Comparison of ENCODE assay signal across 14 mouse cellular contexts in the genomic region with DNA sequence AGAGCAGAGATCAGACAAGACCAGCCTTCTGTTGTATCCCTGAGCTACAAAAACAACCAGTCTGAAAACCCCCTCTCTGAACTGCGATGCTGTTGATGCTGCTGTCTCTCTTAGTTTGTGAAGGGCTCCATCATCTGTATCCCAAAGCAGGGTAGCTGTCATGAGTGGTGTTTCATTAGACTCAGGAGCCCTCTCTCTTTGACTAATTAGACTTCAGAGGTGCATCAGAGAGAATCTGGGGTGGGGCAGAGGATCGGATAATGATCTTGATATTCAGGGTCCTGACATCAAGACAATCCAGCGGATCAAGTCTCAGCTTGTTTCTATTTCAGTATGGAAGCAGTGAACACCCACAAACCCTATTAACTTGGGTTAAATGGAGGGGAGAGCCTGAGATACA.
A peak's percentile ranks its signal among the peaks of the same experiment; 100 is the strongest.
DNase-seq lines count a peak whose midpoint lies in the region; ATAC-seq lines count a peak whose summit lies in the region.
"Had no signal": no experiment of that assay in that cellular context is flagged by ENCODE, and none has a peak within 500 bp of the region (broad histone marks: within the 10 kb centered on the region; RNA-seq: fewer than 3 reads in every experiment).

No protein-coding gene starts in this region.

- intact Hi-C loops in gastrocnemius, postnatal 14 days (cut with DNase I; ENCODE audit: low total_unique reads): no loop called here
- intact Hi-C loops in left cerebral cortex, postnatal 25 days (cut with DNase I): loop anchor here (5.0 kb wide), 2 partner anchors 69 to 134 kb away; partner anchors contain the start of gene Slc24a4

- no peaks in the 10 kb centered on the region for H3K36me3 ChIP-seq in forebrain, embryonic 16.5 days (ENCODE audit: control insufficient read depth, insufficient read depth)
- no peaks in the 10 kb centered on the region for H3K36me3 ChIP-seq in hindbrain, embryonic 15.5 days
- H3K36me3 ChIP-seq in midbrain, embryonic 15.5 days (replicated peaks): no peaks in the 10 kb centered on the region
- no peaks in the 10 kb centered on the region for H3K36me3 ChIP-seq in liver, embryonic 11.5 days (ENCODE audit: control insufficient read depth, insufficient read depth, low read length)
- H3K36me3 ChIP-seq: embryonic facial prominence, embryonic 13.5 days; neural tube, embryonic 12.5 days had no signal

- ATAC-seq in forebrain, embryonic 16.5 days: peak; percentile 24; the same call in 1 of the 2 replicates
- ATAC-seq in hindbrain, embryonic 15.5 days (ENCODE audit: low FRiP score, low read depth): peak; percentile 24; the same call in 1 of the 2 replicates
- peak; percentile 74 for ATAC-seq in midbrain, embryonic 15.5 days (replicated peaks)
- ATAC-seq in liver, embryonic 11.5 days (replicated peaks; ENCODE audit: low FRiP score): no peak
- ATAC-seq in erythroblast, adult 5-6 weeks (replicated peaks; ENCODE audit: low FRiP score, poor library complexity, severe bottlenecking): no peak
- ATAC-seq: liver, postnatal 0 days had no signal

- no peak overlapping the region for H3K9ac ChIP-seq in forebrain, embryonic 16.5 days (replicated peaks; ENCODE audit: low read depth, low read length)
- H3K9ac ChIP-seq in hindbrain, embryonic 15.5 days: no peak overlapping the region
- H3K9ac ChIP-seq in midbrain, embryonic 15.5 days: no peak overlapping the region
- H3K9ac ChIP-seq in liver, embryonic 11.5 days (ENCODE audit: low read depth, low read length): no peak overlapping the region
- H3K9ac ChIP-seq: embryonic facial prominence, embryonic 13.5 days; liver, postnatal 0 days; neural tube, embryonic 12.5 days had no signal

- H3K4me2 ChIP-seq in forebrain, embryonic 16.5 days (ENCODE audit: low read length): no peak overlapping the region
- H3K4me2 ChIP-seq in hindbrain, embryonic 15.5 days: no peak overlapping the region
- no peak overlapping the region for H3K4me2 ChIP-seq in midbrain, embryonic 15.5 days
- H3K4me2 ChIP-seq in liver, embryonic 11.5 days: no peak overlapping the region
- H3K4me2 ChIP-seq: embryonic facial prominence, embryonic 13.5 days; neural tube, embryonic 12.5 days had no signal

- H3K27me3 ChIP-seq in forebrain, embryonic 16.5 days (replicated peaks; ENCODE audit: control insufficient read depth, insufficient read depth, low read length): no peaks in the 10 kb centered on the region
- H3K27me3 ChIP-seq in hindbrain, embryonic 15.5 days: no peaks in the 10 kb centered on the region
- no peaks in the 10 kb centered on the region for H3K27me3 ChIP-seq in midbrain, embryonic 15.5 days (replicated peaks)
- no peaks in the 10 kb centered on the region for H3K27me3 ChIP-seq in liver, embryonic 11.5 days (replicated peaks; ENCODE audit: control insufficient read depth, insufficient read depth, low read length)
- H3K27me3 ChIP-seq: embryonic facial prominence, embryonic 13.5 days; neural tube, embryonic 12.5 days had no signal

- H3K27ac ChIP-seq in forebrain, embryonic 16.5 days (ENCODE audit: low read length): peak overlapping the region; percentile 17; the same call in 1 of the 2 replicates
- H3K27ac ChIP-seq in hindbrain, embryonic 15.5 days (replicated peaks): peak overlapping the region; percentile 65; the same call in 1 of the 2 replicates
- H3K27ac ChIP-seq in midbrain, embryonic 15.5 days: peak overlapping the region; percentile 58; the same call in 1 of the 2 replicates
- H3K27ac ChIP-seq in liver, embryonic 11.5 days (ENCODE audit: low read depth, low read length): no peak overlapping the region
- H3K27ac ChIP-seq: embryonic facial prominence, embryonic 13.5 days; heart, adult 2 months; neural tube, embryonic 12.5 days had no signal

- peaks cover 8% of the 10 kb centered on the region; the same call in 1 of the 2 replicates for H3K4me1 ChIP-seq in forebrain, embryonic 16.5 days (replicated peaks; ENCODE audit: control insufficient read depth, insufficient read depth, low read length)
- H3K4me1 ChIP-seq in hindbrain, embryonic 15.5 days (replicated peaks): peaks cover 13% of the 10 kb centered on the region
- peaks cover 11% of the 10 kb centered on the region for H3K4me1 ChIP-seq in midbrain, embryonic 15.5 days
- no peaks in the 10 kb centered on the region; the same call in 1 of the 2 replicates for H3K4me1 ChIP-seq in liver, embryonic 11.5 days (replicated peaks; ENCODE audit: control insufficient read depth, insufficient read depth, low read length)

- 5% methylated on average over 3 of the region's 3 CpGs for WGBS in forebrain, embryonic 16.5 days
- 28% methylated on average over 3 of the region's 3 CpGs for WGBS in hindbrain, embryonic 15.5 days
- 19% methylated on average over 3 of the region's 3 CpGs for WGBS in midbrain, embryonic 15.5 days
- whole genome bisulfite sequencing in liver, embryonic 11.5 days: 85% methylated on average over 3 of the region's 3 CpGs

- no peak overlapping the region for H3K4me3 ChIP-seq in forebrain, embryonic 16.5 days (replicated peaks; ENCODE audit: low read length)
- H3K4me3 ChIP-seq in hindbrain, embryonic 15.5 days: no peak overlapping the region
- H3K4me3 ChIP-seq in midbrain, embryonic 15.5 days: no peak overlapping the region
- H3K4me3 ChIP-seq in liver, embryonic 11.5 days (ENCODE audit: low read depth, low read length): no peak overlapping the region
- H3K4me3 ChIP-seq: embryonic facial prominence, embryonic 13.5 days; heart, adult 2 months; neural tube, embryonic 12.5 days had no signal

- DNase-seq in liver, embryonic 11.5 days (ENCODE audit: low spot score): no peak
- DNase-seq in gastrocnemius, postnatal 14 days: no peak
- DNase-seq in left cerebral cortex, postnatal 25 days (ENCODE audit: low spot score in 2 of 2): no peak
- DNase-seq: heart, adult 2 months; liver, postnatal 0 days; right cerebral cortex, adult 18-20 months; spleen, adult 18-20 months; thymus, adult 2 months had no signal

- H3K9me3 ChIP-seq in forebrain, embryonic 16.5 days (ENCODE audit: control insufficient read depth, low read length): no peaks in the 10 kb centered on the region
- no peaks in the 10 kb centered on the region for H3K9me3 ChIP-seq in hindbrain, embryonic 15.5 days
- no peaks in the 10 kb centered on the region for H3K9me3 ChIP-seq in midbrain, embryonic 15.5 days
- H3K9me3 ChIP-seq in liver, embryonic 11.5 days (ENCODE audit: control insufficient read depth, low read length): no peaks in the 10 kb centered on the region
- H3K9me3 ChIP-seq: embryonic facial prominence, embryonic 13.5 days; neural tube, embryonic 12.5 days had no signal

Comparison
In these comparisons a context has a peak if more than half of its experiments do, and no peak if none do; other contexts are left out.
1. ATAC-seq: peak in forebrain, embryonic 16.5 days (single experiment), hindbrain, embryonic 15.5 days (single experiment) and midbrain, embryonic 15.5 days (single experiment); none in liver, embryonic 11.5 days (single experiment) and erythroblast, adult 5-6 weeks (single experiment).